Mouse (Mus musculus) embryonic facial prominence, embryonic 13.5 days (tissue): Measurements from ENCODE around the gene Foxi3. TPM values are rescaled to one million over a fixed set of nuclear protein-coding genes. Genes with fewer than 3 reads are reported as not detected.

Experiments used
- ATAC-seq: fragments of 200-750 bp; cut with Nextera tagmentation; 2 replicates; pipeline ENCODE4 v1.8.0; 2017; ENCODE audit warnings: low read depth; ENCODE audit not compliant: insufficient number of reproducible peaks, insufficient read depth, low FRiP score, low TSS enrichment
- H3K27ac ChIP-seq: fragments of 300-500 bp; sonication (generic); 2 replicates; pipeline ENCODE4 v1.5.1; 2015; ENCODE audit warnings: moderate library complexity, mild to moderate bottlenecking, inconsistent platforms
- H3K27me3 ChIP-seq: fragments of 300-500 bp; sonication (generic); 2 replicates; pipeline ENCODE4 v1.6.1; 2015; ENCODE audit warnings: mild to moderate bottlenecking, inconsistent platforms
- H3K36me3 ChIP-seq: fragments of 300-500 bp; sonication (generic); 2 replicates; pipeline ENCODE4 v1.6.1; 2015; ENCODE audit warnings: mild to moderate bottlenecking, inconsistent platforms
- H3K4me1 ChIP-seq: fragments of 300-500 bp; sonication (generic); 2 replicates; pipeline ENCODE4 v1.6.1; 2015; ENCODE audit warnings: inconsistent platforms
- H3K4me2 ChIP-seq: fragments of 300-500 bp; sonication (generic); 2 replicates; pipeline ENCODE4 v1.6.1; 2015; ENCODE audit warnings: moderate library complexity, mild to moderate bottlenecking, inconsistent platforms
- H3K4me3 ChIP-seq: fragments of 300-500 bp; sonication (generic); 2 replicates; pipeline ENCODE4 v1.5.1; 2015; ENCODE audit warnings: mild to moderate bottlenecking, inconsistent platforms
- H3K9ac ChIP-seq: fragments of 300-500 bp; sonication (generic); 2 replicates; pipeline ENCODE4 v1.6.1; 2015; ENCODE audit warnings: mild to moderate bottlenecking, inconsistent platforms
- H3K9me3 ChIP-seq: fragments of 300-500 bp; sonication (generic); 2 replicates; pipeline ENCODE4 v1.6.1; 2016; ENCODE audit warnings: inconsistent platforms
- WGBS: fragments of 180-500 bp; shearing (Covaris S2); methylation state at CpG from one replicate; pipeline ENCODE4 v1.1.7; 2015; ENCODE audit warnings: mixed read lengths; 5-methylcytosine and 5-hydroxymethylcytosine counted together
- polyA plus RNA-seq: library from polyadenylated mRNA; unstranded; fragments of >200 nt; fragmentation: Nextera tagmentation; extraction: Ambion mirVana; gene quantifications from 2 replicates; pipeline ENCODE4 v1.2.1, GENCODE M21; 2015

The Foxi3 gene
- polyA plus RNA-seq, 1 experiment from 2014 or later: 1.4 TPM

DNA sequence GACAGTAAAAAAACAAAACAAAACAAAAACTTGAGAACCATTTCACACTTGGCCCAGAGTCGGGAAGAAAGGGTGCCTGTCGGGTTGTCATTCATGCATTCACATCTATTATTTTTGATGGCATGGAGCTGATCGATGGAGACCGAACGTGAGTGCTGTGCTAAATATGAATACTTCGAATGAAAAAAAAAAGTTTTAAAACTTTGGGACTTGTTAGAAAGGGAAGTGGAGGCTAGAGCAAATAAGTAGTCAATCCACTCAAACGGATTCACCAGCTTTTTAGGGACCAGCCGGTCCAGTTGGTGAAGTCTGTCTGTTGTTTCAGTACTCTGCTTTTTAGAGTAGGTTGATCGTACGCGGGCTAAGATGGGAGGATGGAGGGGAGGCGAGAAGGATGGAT, 490 bp upstream of the Foxi3 start:
- Histone ChIP-seq H3K4me1 (peaks cover 15% of the 10 kb centered on the region), H3K27ac (no peak overlapping the region), H3K27me3 (peaks cover 84% of the 10 kb centered on the region), H3K9ac (0 out of 2 replicates have a peak overlapping the region, but pooled peaks have one; percentile 61), H3K4me3 (peak overlapping the region; percentile 53), H3K4me2 (peak overlapping the region; percentile 94), H3K36me3 (no peaks in the 10 kb centered on the region), H3K9me3 (no peaks in the 10 kb centered on the region)
- WGBS: 1% methylated on average over 12 of the region's 12 CpGs
- ATAC-seq: no peak

DNA sequence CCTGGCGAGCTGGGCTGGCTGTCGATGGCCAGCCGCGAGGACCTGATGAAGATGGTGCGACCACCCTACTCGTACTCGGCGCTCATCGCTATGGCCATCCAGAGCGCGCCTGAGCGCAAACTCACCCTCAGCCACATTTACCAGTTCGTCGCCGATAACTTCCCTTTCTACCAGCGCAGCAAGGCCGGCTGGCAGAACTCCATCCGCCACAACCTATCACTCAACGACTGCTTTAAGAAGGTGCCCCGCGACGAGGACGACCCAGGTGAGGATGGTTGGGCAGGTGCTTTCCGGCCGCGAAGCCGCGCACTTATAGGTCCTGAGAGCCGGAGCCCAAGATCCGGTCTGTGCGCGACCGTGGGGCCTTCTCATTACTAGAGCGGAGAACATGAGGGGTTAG, 605 bp downstream of the Foxi3 start:
- Histone ChIP-seq H3K27ac (no peak overlapping the region), H3K4me3 (peak overlapping the region; percentile 53), H3K27me3 (peaks cover 79% of the 10 kb centered on the region), H3K4me2 (peak overlapping the region; percentile 94), H3K9ac (peak overlapping the region; percentile 61), H3K9me3 (no peaks in the 10 kb centered on the region), H3K36me3 (no peaks in the 10 kb centered on the region), H3K4me1 (peaks cover 15% of the 10 kb centered on the region)
- ATAC-seq: 0 out of 2 replicates have a peak, but pooled peaks have one; percentile 7
- 2% methylated on average over 34 of the region's 34 CpGs for WGBS

DNA sequence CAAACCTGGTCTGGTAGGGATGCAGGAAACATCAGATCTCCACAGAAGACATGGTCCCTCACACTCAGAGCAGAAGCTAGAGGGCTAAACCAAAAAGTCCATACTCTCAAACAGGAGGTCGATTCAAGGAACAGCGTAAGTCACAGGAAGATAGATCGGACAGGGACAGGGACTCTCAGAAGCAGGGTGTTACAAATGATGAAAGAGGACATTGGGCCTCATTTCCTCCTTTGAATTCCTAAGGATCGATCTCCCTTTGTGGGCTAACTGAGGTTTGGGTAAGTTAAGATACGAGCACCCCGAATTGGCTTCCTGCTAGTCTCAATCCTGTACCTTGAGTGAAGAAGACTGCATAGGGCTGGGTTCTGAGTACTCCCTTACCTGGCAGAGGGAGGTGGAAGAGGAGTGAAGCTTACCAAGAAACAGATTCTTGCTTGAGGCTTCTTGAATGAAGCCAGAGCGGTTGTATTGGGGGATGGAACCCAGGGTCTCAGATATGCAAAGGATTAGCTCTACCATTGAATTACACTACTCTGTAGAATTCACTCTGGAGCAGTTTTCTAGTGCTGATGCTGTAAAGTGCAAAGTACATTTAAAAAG, 1.1 kb downstream of the Foxi3 start:
- H3K4me2 ChIP-seq: peak overlapping the region; percentile 94
- 6% methylated on average over 7 of the region's 7 CpGs for WGBS
- ATAC-seq: no peak

GRCm38 (mm10) chr6:70964116-70964830, 7.9 kb downstream of the Foxi3 start:
- Histone ChIP-seq H3K4me3 (no peak overlapping the region), H3K36me3 (no peaks in the 10 kb centered on the region), H3K27ac (no peak overlapping the region), H3K4me2 (no peak overlapping the region), H3K4me1 (peaks cover 9% of the 10 kb centered on the region), H3K27me3 (peaks cover 62% of the 10 kb centered on the region), H3K9ac (no peak overlapping the region), H3K9me3 (no peaks in the 10 kb centered on the region)
- no peak for ATAC-seq
- 38% methylated on average over 6 of the region's 6 CpGs for WGBS

More for the DNA sequence above, 1.1 kb downstream of the Foxi3 start:
- peaks cover 79% of the 10 kb centered on the region for H3K27me3 ChIP-seq
- no peaks in the 10 kb centered on the region for H3K9me3 ChIP-seq
- H3K9ac ChIP-seq: no peak overlapping the region
- H3K36me3 ChIP-seq: no peaks in the 10 kb centered on the region
- H3K4me1 ChIP-seq: peaks cover 15% of the 10 kb centered on the region
- H3K27ac ChIP-seq: no peak overlapping the region
- H3K4me3 ChIP-seq: peak overlapping the region; percentile 53

GRCm38 (mm10) chr6:70965694-70966093, 9.4 kb downstream of the Foxi3 start:
- ATAC-seq: no peak
- 18% methylated on average over 7 of the region's 7 CpGs for WGBS
- Histone ChIP-seq H3K27ac (no peak overlapping the region), H3K9me3 (no peaks in the 10 kb centered on the region), H3K36me3 (no peaks in the 10 kb centered on the region), H3K9ac (no peak overlapping the region), H3K27me3 (peaks cover 48% of the 10 kb centered on the region), H3K4me2 (no peak overlapping the region), H3K4me3 (no peak overlapping the region), H3K4me1 (peaks cover 9% of the 10 kb centered on the region)

DNA sequence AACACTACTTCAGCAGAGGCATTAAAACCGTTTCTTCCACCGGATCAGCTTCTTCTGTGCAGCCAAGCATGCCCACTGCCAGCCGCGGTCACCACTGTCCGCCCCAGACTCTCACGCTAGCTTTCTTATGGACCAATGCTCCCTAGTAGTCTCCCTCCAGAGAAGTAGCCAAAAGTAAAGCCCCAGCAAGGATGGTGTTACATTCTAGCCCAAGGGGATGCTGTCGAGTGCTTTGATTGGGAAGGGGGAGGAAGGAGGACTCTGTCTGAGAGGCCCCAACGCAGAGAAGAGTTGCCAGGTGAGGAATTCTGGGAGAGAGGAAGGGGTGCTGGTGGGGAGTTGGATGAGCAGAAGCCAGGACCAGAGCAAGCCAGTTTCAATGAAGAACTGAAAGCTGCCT, 11.1 kb downstream of the Foxi3 start:
- WGBS: 2% methylated on average over 8 of the region's 8 CpGs
- H3K4me3 ChIP-seq: peak overlapping the region; percentile 32
- no peaks in the 10 kb centered on the region for H3K9me3 ChIP-seq
- 0 out of 2 replicates have a peak overlapping the region, but pooled peaks have one; percentile 32 for H3K9ac ChIP-seq
- peaks cover 9% of the 10 kb centered on the region for H3K4me1 ChIP-seq
- no peak overlapping the region for H3K27ac ChIP-seq
- peak overlapping the region; percentile 57 for H3K4me2 ChIP-seq
- no peaks in the 10 kb centered on the region for H3K36me3 ChIP-seq
- ATAC-seq: no peak
- peaks cover 46% of the 10 kb centered on the region for H3K27me3 ChIP-seq

DNA sequence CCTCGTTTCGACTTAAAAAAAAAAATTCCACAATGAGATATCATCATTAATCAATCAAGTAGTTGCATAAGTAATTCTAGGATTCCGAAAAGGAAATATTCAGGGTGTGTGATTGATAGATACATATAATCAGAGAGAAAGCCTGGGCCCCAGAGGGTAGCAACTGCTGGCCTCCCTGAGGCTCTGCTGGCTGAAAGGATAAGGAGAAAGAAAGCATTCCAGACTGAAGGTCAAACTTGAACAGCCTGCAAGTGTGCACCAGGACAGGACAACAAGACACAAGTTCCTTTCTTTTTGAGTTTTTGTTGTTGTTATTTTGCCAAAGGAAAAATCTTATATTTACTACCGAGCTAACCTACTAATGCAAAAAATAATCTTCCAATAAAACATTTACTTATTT, 12.0 kb downstream of the Foxi3 start:
- H3K4me2 ChIP-seq: no peak overlapping the region
- no peak for ATAC-seq

DNA sequence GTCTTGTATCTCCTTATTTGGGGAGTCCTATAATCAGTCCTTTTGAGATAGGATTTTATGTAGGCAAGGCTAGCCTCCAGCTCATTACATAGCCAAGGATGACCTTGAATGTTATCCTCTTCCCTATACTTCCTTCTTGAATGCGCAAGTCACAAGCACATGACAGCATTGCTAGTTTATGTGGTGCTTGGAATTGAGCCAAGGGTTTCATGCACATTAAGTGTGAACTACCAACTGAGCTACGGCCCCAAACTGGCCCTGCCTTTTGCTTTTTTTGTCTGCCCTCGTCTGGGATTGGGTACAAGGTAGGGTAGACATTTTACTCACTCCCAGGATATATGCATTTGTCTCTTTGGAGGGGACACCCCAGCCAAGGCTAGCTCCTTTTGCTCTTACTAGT, 16.7 kb downstream of the Foxi3 start:
- Histone ChIP-seq H3K27me3 (no peaks in the 10 kb centered on the region), H3K4me2 (no peak overlapping the region), H3K9me3 (no peaks in the 10 kb centered on the region), H3K4me1 (no peaks in the 10 kb centered on the region), H3K27ac (no peak overlapping the region), H3K4me3 (no peak overlapping the region), H3K36me3 (no peaks in the 10 kb centered on the region), H3K9ac (no peak overlapping the region)
- ATAC-seq: no peak
- 54% methylated on average over 3 of the region's 3 CpGs for WGBS

More for the DNA sequence above, 12.0 kb downstream of the Foxi3 start:
- Histone ChIP-seq H3K4me1 (peaks cover 9% of the 10 kb centered on the region), H3K27me3 (peaks cover 38% of the 10 kb centered on the region), H3K9ac (no peak overlapping the region), H3K9me3 (no peaks in the 10 kb centered on the region), H3K27ac (no peak overlapping the region), H3K4me3 (no peak overlapping the region), H3K36me3 (no peaks in the 10 kb centered on the region)
- 61% methylated on average over 4 of the region's 4 CpGs for WGBS

DNA sequence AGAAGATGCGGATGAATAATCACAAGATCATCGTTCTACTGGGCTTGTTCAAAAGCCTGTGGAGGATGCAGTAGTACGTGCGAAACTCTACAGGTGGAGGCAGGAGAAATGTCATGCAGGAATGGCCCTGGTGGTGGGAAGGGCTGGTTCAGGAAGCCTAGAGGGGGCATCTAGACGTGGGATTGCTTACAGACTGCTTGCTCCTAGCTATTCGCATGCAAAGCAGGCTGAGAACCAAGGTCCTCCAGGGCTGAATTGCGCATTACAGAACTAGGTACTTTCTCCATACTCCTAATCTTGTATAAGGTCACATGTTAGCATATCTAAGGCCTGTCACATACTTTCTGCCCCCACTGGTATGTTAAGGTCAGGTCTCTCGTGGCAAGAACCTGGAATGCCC, 24.7 kb downstream of the Foxi3 start:
- Histone ChIP-seq H3K9me3 (no peaks in the 10 kb centered on the region), H3K9ac (no peak overlapping the region), H3K4me2 (no peak overlapping the region), H3K4me3 (no peak overlapping the region), H3K4me1 (no peaks in the 10 kb centered on the region), H3K27me3 (no peaks in the 10 kb centered on the region), H3K27ac (no peak overlapping the region), H3K36me3 (no peaks in the 10 kb centered on the region)
- WGBS: 78% methylated on average over 8 of the region's 8 CpGs
- no peak for ATAC-seq

GRCm38 (mm10) chr6:70982416-70982815, 26.1 kb downstream of the Foxi3 start:
- H3K27me3 ChIP-seq: no peaks in the 10 kb centered on the region
- no peak overlapping the region for H3K27ac ChIP-seq
- H3K9ac ChIP-seq: no peak overlapping the region
- WGBS: 60% methylated on average over 1 of the region's 1 CpGs
- H3K4me1 ChIP-seq: no peaks in the 10 kb centered on the region
- no peaks in the 10 kb centered on the region for H3K36me3 ChIP-seq
- no peak overlapping the region for H3K4me2 ChIP-seq
- H3K9me3 ChIP-seq: no peaks in the 10 kb centered on the region
- no peak for ATAC-seq
- H3K4me3 ChIP-seq: no peak overlapping the region

GRCm38 (mm10) chr6:70986683-70987082, 30.4 kb downstream of the Foxi3 start:
- Histone ChIP-seq H3K4me2 (no peak overlapping the region), H3K27ac (no peak overlapping the region), H3K27me3 (no peaks in the 10 kb centered on the region), H3K9ac (no peak overlapping the region), H3K4me3 (no peak overlapping the region), H3K4me1 (no peaks in the 10 kb centered on the region), H3K36me3 (no peaks in the 10 kb centered on the region), H3K9me3 (no peaks in the 10 kb centered on the region)
- 67% methylated on average over 8 of the region's 8 CpGs for WGBS
- ATAC-seq: no peak

GRCm38 (mm10) chr6:70996123-70996723, 39.9 kb downstream of the Foxi3 start:
- H3K36me3 ChIP-seq: no peaks in the 10 kb centered on the region
- H3K4me3 ChIP-seq: no peak overlapping the region
- H3K4me1 ChIP-seq: no peaks in the 10 kb centered on the region
- 54% methylated on average over 4 of the region's 4 CpGs for WGBS
- no peak overlapping the region for H3K27ac ChIP-seq
- peaks cover 4% of the 10 kb centered on the region; the same call in 1 of the 2 replicates for H3K27me3 ChIP-seq
- no peak overlapping the region for H3K4me2 ChIP-seq
- no peaks in the 10 kb centered on the region for H3K9me3 ChIP-seq
- no peak overlapping the region for H3K9ac ChIP-seq
- ATAC-seq: no peak
